Mouse (Mus musculus): ENCODE measurements around the gene Nqo1. TPM values are rescaled to one million over a fixed set of nuclear protein-coding genes. Genes with fewer than 3 reads are reported as not detected.
A peak's percentile ranks its signal among the peaks of the same experiment; 100 is the strongest.

Nqo1 gene
- polyA plus RNA-seq (2015; fragmentation: Nextera tagmentation; extraction: Ambion mirVana), result 14.0 and 17.4 TPM in 2 replicates

GRCm38 (mm10) chr8:107403038-107403781 lies at the start of gene Nqo1:
Gene Nqo1, minus strand, starts transcription at chr8:107403206.
- WGBS, result 11% methylated on average over 22 of the region's 22 CpGs
- H3K4me2 ChIP-seq, result peak within 1 kb of the TSS; percentile 56
- H3K36me3 ChIP-seq, result no peaks in the 10 kb centered on the region
- ATAC-seq (ENCODE audit: borderline replicate concordance, extremely low read depth, low FRiP score, low TSS enrichment), result peak; percentile 99
- no peaks in the 10 kb centered on the region for H3K27me3 ChIP-seq
- H3K4me1 ChIP-seq, result peaks cover 30% of the 10 kb centered on the region
- no peak within 1 kb of the TSS; the same call in 1 of the 2 replicates for H3K9ac ChIP-seq
- H3K27ac ChIP-seq, result peak within 1 kb of the TSS; percentile 46
- peak within 1 kb of the TSS; percentile 30 for H3K4me3 ChIP-seq
- no peaks in the 10 kb centered on the region for H3K9me3 ChIP-seq

- no peak overlapping the region for H3K4me3 ChIP-seq
- no peaks in the 10 kb centered on the region for H3K9me3 ChIP-seq
- no peak overlapping the region for H3K4me2 ChIP-seq
- H3K9ac ChIP-seq, result no peak overlapping the region
- ATAC-seq (ENCODE audit: borderline replicate concordance, extremely low read depth, low FRiP score, low TSS enrichment), result no peak
- no peaks in the 10 kb centered on the region for H3K27me3 ChIP-seq
- H3K27ac ChIP-seq, result no peak overlapping the region
- peaks cover 9% of the 10 kb centered on the region; the same call in 1 of the 2 replicates for H3K36me3 ChIP-seq
- WGBS, result 73% methylated on average over 13 of the region's 13 CpGs
- no peaks in the 10 kb centered on the region for H3K4me1 ChIP-seq
Measured at GRCm38 (mm10) chr8:107451414-107452066, 48.5 kb upstream of the Nqo1 start.

- ATAC-seq (ENCODE audit: borderline replicate concordance, extremely low read depth, low FRiP score, low TSS enrichment), result no peak
- Histone ChIP-seq H3K27ac (no peak overlapping the region), H3K9ac (no peak overlapping the region), H3K4me3 (no peak overlapping the region), H3K4me2 (no peak overlapping the region), H3K36me3 (peaks cover 9% of the 10 kb centered on the region; the same call in 1 of the 2 replicates), H3K9me3 (no peaks in the 10 kb centered on the region), H3K4me1 (no peaks in the 10 kb centered on the region), H3K27me3 (no peaks in the 10 kb centered on the region)
- WGBS, result 80% methylated on average over 6 of the region's 6 CpGs
Measured at GRCm38 (mm10) chr8:107449655-107450054, 46.6 kb upstream of the Nqo1 start.

GRCm38 (mm10) chr8:107449130-107449529 lies 46.1 kb upstream of the Nqo1 start:
- WGBS, result 75% methylated on average over 8 of the region's 8 CpGs
- peaks cover 9% of the 10 kb centered on the region; the same call in 1 of the 2 replicates for H3K36me3 ChIP-seq
- no peak overlapping the region for H3K9ac ChIP-seq
- no peak overlapping the region for H3K4me3 ChIP-seq
- H3K4me1 ChIP-seq, result 0 out of 2 replicates have a peak, but pooled peaks cover 5% of the 10 kb centered on the region
- H3K27ac ChIP-seq, result no peak overlapping the region
- H3K9me3 ChIP-seq, result no peaks in the 10 kb centered on the region
- ATAC-seq (ENCODE audit: borderline replicate concordance, extremely low read depth, low FRiP score, low TSS enrichment), result no peak
- no peaks in the 10 kb centered on the region for H3K27me3 ChIP-seq
- H3K4me2 ChIP-seq, result no peak overlapping the region

GRCm38 (mm10) chr8:107448382-107448889 lies 45.4 kb upstream of the Nqo1 start:
- no peak overlapping the region for H3K9ac ChIP-seq
- no peak overlapping the region for H3K27ac ChIP-seq
- no peak overlapping the region for H3K4me2 ChIP-seq
- H3K4me1 ChIP-seq, result 0 out of 2 replicates have a peak, but pooled peaks cover 5% of the 10 kb centered on the region
- ATAC-seq (ENCODE audit: borderline replicate concordance, extremely low read depth, low FRiP score, low TSS enrichment), result no peak
- H3K36me3 ChIP-seq, result peaks cover 5% of the 10 kb centered on the region; the same call in 1 of the 2 replicates
- WGBS, result 71% methylated on average over 4 of the region's 4 CpGs
- H3K4me3 ChIP-seq, result no peak overlapping the region
- H3K27me3 ChIP-seq, result no peaks in the 10 kb centered on the region
- H3K9me3 ChIP-seq, result no peaks in the 10 kb centered on the region

- Histone ChIP-seq H3K4me1 (0 out of 2 replicates have a peak, but pooled peaks cover 5% of the 10 kb centered on the region), H3K9me3 (no peaks in the 10 kb centered on the region), H3K4me3 (no peak overlapping the region), H3K4me2 (no peak overlapping the region), H3K36me3 (0 out of 2 replicates have a peak, but pooled peaks cover 2% of the 10 kb centered on the region), H3K27ac (no peak overlapping the region), H3K27me3 (no peaks in the 10 kb centered on the region), H3K9ac (no peak overlapping the region)
- no peak for ATAC-seq (ENCODE audit: borderline replicate concordance, extremely low read depth, low FRiP score, low TSS enrichment)
Measured at GRCm38 (mm10) chr8:107447713-107448112, 44.7 kb upstream of the Nqo1 start.

- no peaks in the 10 kb centered on the region for H3K27me3 ChIP-seq
- no peak overlapping the region for H3K9ac ChIP-seq
- H3K4me2 ChIP-seq, result no peak overlapping the region
- no peaks in the 10 kb centered on the region for H3K36me3 ChIP-seq
- H3K4me3 ChIP-seq, result no peak overlapping the region
- 0 out of 2 replicates have a peak, but pooled peaks cover 5% of the 10 kb centered on the region for H3K4me1 ChIP-seq
- ATAC-seq (ENCODE audit: borderline replicate concordance, extremely low read depth, low FRiP score, low TSS enrichment), result no peak
- H3K27ac ChIP-seq, result peak overlapping the region; percentile 62
- H3K9me3 ChIP-seq, result no peaks in the 10 kb centered on the region
- WGBS, result 56% methylated on average over 3 of the region's 3 CpGs
Measured at GRCm38 (mm10) chr8:107444626-107445025, 41.6 kb upstream of the Nqo1 start.

- Histone ChIP-seq H3K4me2 (no peak overlapping the region), H3K27me3 (no peaks in the 10 kb centered on the region), H3K36me3 (no peaks in the 10 kb centered on the region), H3K4me3 (no peak overlapping the region), H3K9me3 (no peaks in the 10 kb centered on the region), H3K27ac (no peak overlapping the region), H3K4me1 (peaks cover 14% of the 10 kb centered on the region; the same call in 1 of the 2 replicates), H3K9ac (no peak overlapping the region)
- 84% methylated on average over 3 of the region's 3 CpGs for WGBS
- ATAC-seq (ENCODE audit: borderline replicate concordance, extremely low read depth, low FRiP score, low TSS enrichment), result no peak
Measured at GRCm38 (mm10) chr8:107439880-107440625, 37.0 kb upstream of the Nqo1 start.

- Histone ChIP-seq H3K4me3 (no peak overlapping the region), H3K36me3 (no peaks in the 10 kb centered on the region), H3K9me3 (no peaks in the 10 kb centered on the region), H3K9ac (no peak overlapping the region), H3K4me2 (peak overlapping the region; percentile 77; the same call in 1 of the 2 replicates), H3K4me1 (peaks cover 9% of the 10 kb centered on the region; the same call in 1 of the 2 replicates), H3K27me3 (no peaks in the 10 kb centered on the region), H3K27ac (no peak overlapping the region)
- 64% methylated on average over 2 of the region's 2 CpGs for WGBS
- no peak for ATAC-seq (ENCODE audit: borderline replicate concordance, extremely low read depth, low FRiP score, low TSS enrichment)
Measured at GRCm38 (mm10) chr8:107437711-107438110, 34.7 kb upstream of the Nqo1 start.

- H3K36me3 ChIP-seq, result no peaks in the 10 kb centered on the region
- peak overlapping the region; percentile 74 for H3K4me3 ChIP-seq
- no peaks in the 10 kb centered on the region for H3K27me3 ChIP-seq
- no peaks in the 10 kb centered on the region for H3K9me3 ChIP-seq
- ATAC-seq (ENCODE audit: borderline replicate concordance, extremely low read depth, low FRiP score, low TSS enrichment), result peak; percentile 21; the same call in 1 of the 2 replicates
- H3K4me2 ChIP-seq, result peak overlapping the region; percentile 77
- H3K9ac ChIP-seq, result peak overlapping the region; percentile 86
- peaks cover 9% of the 10 kb centered on the region; the same call in 1 of the 2 replicates for H3K4me1 ChIP-seq
- H3K27ac ChIP-seq, result peak overlapping the region; percentile 87
- WGBS, result 4% methylated on average over 16 of the region's 16 CpGs
Measured at GRCm38 (mm10) chr8:107436841-107437421, 33.9 kb upstream of the Nqo1 start.
